Mouse (Mus musculus) forebrain, embryonic 16.5 days (tissue): ENCODE data around the gene Slc22a2. TPM values are rescaled to one million over a fixed set of nuclear protein-coding genes. Genes with fewer than 3 reads are reported as not detected.

Source experiments
- ATAC-seq: fragments of 200-750 bp; cut with Nextera tagmentation; 2 replicates; pipeline ENCODE4 v1.8.0; 2017; ENCODE audit warnings: mild to moderate bottlenecking, moderate library complexity
- H3K27ac ChIP-seq: fragments of 300-500 bp; sonication (generic); 2 replicates; pipeline ENCODE4 v1.5.1; 2014; ENCODE audit warnings: low read length, control low read depth
- H3K27me3 ChIP-seq: fragments of 300-500 bp; sonication (generic); replicated peaks from 2 replicates; pipeline ENCODE4 v1.6.1; 2014; ENCODE audit warnings: low read length; ENCODE audit not compliant: control insufficient read depth, insufficient read depth
- H3K36me3 ChIP-seq: fragments of 300-500 bp; sonication (generic); 2 replicates; pipeline ENCODE4 v1.6.1; 2014; ENCODE audit not compliant: control insufficient read depth, insufficient read depth
- H3K4me1 ChIP-seq: fragments of 300-500 bp; sonication (generic); replicated peaks from 2 replicates; pipeline ENCODE4 v1.6.1; 2014; ENCODE audit warnings: low read length; ENCODE audit not compliant: control insufficient read depth, insufficient read depth
- H3K4me2 ChIP-seq: fragments of 300-500 bp; sonication (generic); 2 replicates; pipeline ENCODE4 v1.6.1; 2014; ENCODE audit warnings: mild to moderate bottlenecking, low read length, control low read depth
- H3K4me3 ChIP-seq: fragments of 300-500 bp; sonication (generic); replicated peaks from 2 replicates; pipeline ENCODE4 v1.5.1; 2014; ENCODE audit warnings: mild to moderate bottlenecking, low read length, control low read depth
- H3K9ac ChIP-seq: fragments of 300-500 bp; sonication (generic); replicated peaks from 2 replicates; pipeline ENCODE4 v1.6.1; 2014; ENCODE audit warnings: low read depth, low read length, control low read depth
- H3K9me3 ChIP-seq: fragments of 300-500 bp; sonication (generic); 2 replicates; pipeline ENCODE4 v1.6.1; 2016; ENCODE audit warnings: low read length; ENCODE audit not compliant: control insufficient read depth
- WGBS: fragments of 180-500 bp; shearing (Covaris S2); extraction: QIAGEN DNeasy Blood & Tissue Kit; methylation state at CpG from one replicate; pipeline ENCODE4 v1.1.7; 2014; 5-methylcytosine and 5-hydroxymethylcytosine counted together
- polyA plus RNA-seq: library from polyadenylated mRNA; unstranded; fragments of >200 nt; fragmentation: Nextera tagmentation; extraction: Ambion mirVana; gene quantifications from 2 replicates; pipeline ENCODE4 v1.2.1, GENCODE M21; 2015

Slc22a2 gene
- polyA plus RNA-seq, 1 experiment from 2014 or later, result 1.8 TPM

DNA sequence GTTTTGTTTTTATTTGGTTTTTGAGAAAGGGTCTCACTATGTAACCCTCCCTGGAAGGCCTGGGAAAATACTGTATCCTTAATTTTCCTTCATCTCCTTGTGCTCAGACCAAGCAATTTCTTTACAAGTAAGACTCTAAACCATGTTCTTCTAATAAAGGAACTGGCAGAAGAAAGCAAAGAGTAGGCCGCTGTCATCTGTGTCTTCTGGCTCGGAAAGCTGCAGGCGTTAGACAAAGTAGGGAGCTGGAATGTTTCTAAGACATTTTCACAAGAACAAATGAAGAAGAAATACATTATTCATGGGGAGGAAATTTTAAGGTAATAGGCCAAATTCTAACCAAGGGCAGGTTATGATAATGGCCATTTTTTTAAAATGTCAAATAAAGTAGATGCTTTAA is 70.1 kb downstream of the Slc22a2 start:
- Histone ChIP-seq H3K27ac (no peak overlapping the region), H3K9me3 (no peaks in the 10 kb centered on the region), H3K36me3 (no peaks in the 10 kb centered on the region), H3K9ac (no peak overlapping the region), H3K4me1 (no peaks in the 10 kb centered on the region), H3K4me3 (no peak overlapping the region), H3K4me2 (no peak overlapping the region), H3K27me3 (no peaks in the 10 kb centered on the region)
- ATAC-seq, result no peak
- 39% methylated on average over 3 of the region's 3 CpGs for WGBS

- H3K27me3 ChIP-seq, result no peaks in the 10 kb centered on the region
- H3K27ac ChIP-seq, result no peak overlapping the region
- H3K4me3 ChIP-seq, result no peak overlapping the region
- no peak overlapping the region for H3K4me2 ChIP-seq
- H3K4me1 ChIP-seq, result no peaks in the 10 kb centered on the region
- H3K36me3 ChIP-seq, result no peaks in the 10 kb centered on the region
- H3K9ac ChIP-seq, result no peak overlapping the region
- WGBS, result 86% methylated on average over 7 of the region's 7 CpGs
- ATAC-seq, result no peak
- no peaks in the 10 kb centered on the region for H3K9me3 ChIP-seq
Observed at GRCm38 (mm10) chr17:12655826-12656225, 71.9 kb downstream of the Slc22a2 start.

- no peak overlapping the region for H3K9ac ChIP-seq
- H3K27ac ChIP-seq, result no peak overlapping the region
- no peak overlapping the region for H3K4me3 ChIP-seq
- no peaks in the 10 kb centered on the region for H3K4me1 ChIP-seq
- WGBS, result 87% methylated on average over 7 of the region's 7 CpGs
- no peaks in the 10 kb centered on the region for H3K36me3 ChIP-seq
- H3K4me2 ChIP-seq, result no peak overlapping the region
- no peaks in the 10 kb centered on the region for H3K9me3 ChIP-seq
- ATAC-seq, result no peak
- H3K27me3 ChIP-seq, result no peaks in the 10 kb centered on the region
Observed at GRCm38 (mm10) chr17:12658784-12659183, 74.9 kb downstream of the Slc22a2 start.

GRCm38 (mm10) chr17:12659233-12659632 is 75.3 kb downstream of the Slc22a2 start:
- ATAC-seq, result no peak
- no peaks in the 10 kb centered on the region for H3K9me3 ChIP-seq
- WGBS, result 92% methylated on average over 10 of the region's 10 CpGs
- no peaks in the 10 kb centered on the region for H3K27me3 ChIP-seq
- no peak overlapping the region for H3K4me2 ChIP-seq
- no peak overlapping the region for H3K27ac ChIP-seq
- no peak overlapping the region for H3K4me3 ChIP-seq
- H3K4me1 ChIP-seq, result no peaks in the 10 kb centered on the region
- no peak overlapping the region for H3K9ac ChIP-seq
- no peaks in the 10 kb centered on the region for H3K36me3 ChIP-seq

DNA sequence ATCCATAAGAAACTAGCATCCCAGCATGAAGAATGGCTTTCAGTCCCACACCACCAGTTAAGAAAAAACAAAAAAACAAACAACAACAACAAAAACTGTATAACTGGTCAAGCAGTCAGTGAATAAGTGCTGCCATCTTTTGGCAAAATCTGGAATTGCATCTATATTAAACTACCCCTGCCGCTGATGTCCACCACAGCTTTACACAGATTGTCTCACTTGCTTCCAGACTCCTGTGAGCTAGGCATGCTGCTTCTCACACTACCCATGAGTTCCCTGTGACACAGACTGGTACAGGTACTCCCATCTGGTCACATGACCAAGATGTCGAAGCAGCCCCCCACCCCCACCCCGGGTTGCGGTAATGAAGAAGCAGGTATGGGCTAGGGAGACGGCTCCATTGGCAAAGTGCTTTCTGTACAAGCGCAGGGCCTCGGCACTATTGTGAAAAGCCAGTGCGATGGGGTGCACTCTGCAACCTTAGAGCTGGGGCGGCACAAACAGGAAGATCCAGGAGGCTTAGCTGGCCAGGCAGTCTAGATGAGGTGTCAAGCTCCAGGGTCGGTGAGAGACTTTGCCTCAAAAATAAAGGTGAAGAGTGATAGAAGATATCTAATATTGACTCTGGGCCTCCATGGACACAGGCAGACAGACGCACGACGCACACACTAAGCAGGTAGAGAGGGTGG is 76.8 kb downstream of the Slc22a2 start:
- no peaks in the 10 kb centered on the region for H3K36me3 ChIP-seq
- H3K9ac ChIP-seq, result no peak overlapping the region
- 73% methylated on average over 13 of the region's 13 CpGs for WGBS
- no peak overlapping the region for H3K27ac ChIP-seq
- H3K27me3 ChIP-seq, result no peaks in the 10 kb centered on the region
- H3K4me3 ChIP-seq, result no peak overlapping the region
- no peaks in the 10 kb centered on the region for H3K4me1 ChIP-seq
- ATAC-seq, result peak; percentile 47
- H3K9me3 ChIP-seq, result no peaks in the 10 kb centered on the region
- H3K4me2 ChIP-seq, result no peak overlapping the region

DNA sequence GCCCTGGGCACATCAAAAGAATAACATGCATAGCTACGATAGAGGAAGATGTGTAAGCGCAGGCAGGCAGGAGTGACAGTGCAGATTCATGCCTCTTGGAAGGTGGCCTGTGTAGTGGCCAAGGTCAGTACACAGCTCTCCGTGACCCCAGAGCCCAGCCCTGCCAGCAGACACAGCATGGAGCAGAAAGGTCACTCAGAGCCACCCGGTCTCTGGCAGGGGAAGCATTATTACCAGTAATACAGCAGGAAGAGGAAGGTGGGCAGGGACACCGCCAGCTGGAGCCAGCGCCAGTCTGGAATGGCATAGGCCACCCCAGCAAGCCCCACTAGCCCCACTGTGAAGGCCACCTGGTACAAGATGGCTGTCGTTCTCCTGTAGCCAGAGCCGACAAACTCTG is 80.2 kb downstream of the Slc22a2 start:
- H3K27ac ChIP-seq, result no peak overlapping the region
- WGBS, result 84% methylated on average over 8 of the region's 8 CpGs
- no peak overlapping the region for H3K4me2 ChIP-seq
- no peak overlapping the region for H3K4me3 ChIP-seq
- no peaks in the 10 kb centered on the region for H3K4me1 ChIP-seq
- no peaks in the 10 kb centered on the region for H3K27me3 ChIP-seq
- no peaks in the 10 kb centered on the region for H3K36me3 ChIP-seq
- no peak for ATAC-seq
- no peaks in the 10 kb centered on the region for H3K9me3 ChIP-seq
- H3K9ac ChIP-seq, result no peak overlapping the region

- Histone ChIP-seq H3K27ac (no peak overlapping the region), H3K4me1 (no peaks in the 10 kb centered on the region), H3K9me3 (no peaks in the 10 kb centered on the region), H3K4me2 (no peak overlapping the region), H3K36me3 (no peaks in the 10 kb centered on the region), H3K9ac (no peak overlapping the region), H3K4me3 (no peak overlapping the region), H3K27me3 (no peaks in the 10 kb centered on the region)
- WGBS, result 65% methylated on average over 7 of the region's 7 CpGs
- ATAC-seq, result no peak
Observed at GRCm38 (mm10) chr17:12668478-12669362, 84.8 kb downstream of the Slc22a2 start.

GRCm38 (mm10) chr17:12669363-12669679 is 85.4 kb downstream of the Slc22a2 start:
- Histone ChIP-seq H3K4me1 (no peaks in the 10 kb centered on the region), H3K4me2 (no peak overlapping the region), H3K4me3 (no peak overlapping the region), H3K27ac (no peak overlapping the region), H3K9me3 (no peaks in the 10 kb centered on the region), H3K9ac (no peak overlapping the region), H3K27me3 (no peaks in the 10 kb centered on the region), H3K36me3 (no peaks in the 10 kb centered on the region)
- no peak for ATAC-seq

- ATAC-seq, result no peak
- Histone ChIP-seq H3K4me2 (no peak overlapping the region), H3K4me1 (no peaks in the 10 kb centered on the region), H3K27me3 (no peaks in the 10 kb centered on the region), H3K27ac (no peak overlapping the region), H3K36me3 (no peaks in the 10 kb centered on the region), H3K4me3 (no peak overlapping the region), H3K9me3 (no peaks in the 10 kb centered on the region), H3K9ac (no peak overlapping the region)
- 88% methylated on average over 5 of the region's 5 CpGs for WGBS
Observed at GRCm38 (mm10) chr17:12671029-12671605, 87.2 kb downstream of the Slc22a2 start.
